Mouse (Mus musculus): ENCODE data around the gene As3mt. TPM values are rescaled to one million over a fixed set of nuclear protein-coding genes. Genes with fewer than 3 reads are reported as not detected.

As3mt gene
- polyA plus RNA-seq, 1 experiment: 4.1 TPM

DNA sequence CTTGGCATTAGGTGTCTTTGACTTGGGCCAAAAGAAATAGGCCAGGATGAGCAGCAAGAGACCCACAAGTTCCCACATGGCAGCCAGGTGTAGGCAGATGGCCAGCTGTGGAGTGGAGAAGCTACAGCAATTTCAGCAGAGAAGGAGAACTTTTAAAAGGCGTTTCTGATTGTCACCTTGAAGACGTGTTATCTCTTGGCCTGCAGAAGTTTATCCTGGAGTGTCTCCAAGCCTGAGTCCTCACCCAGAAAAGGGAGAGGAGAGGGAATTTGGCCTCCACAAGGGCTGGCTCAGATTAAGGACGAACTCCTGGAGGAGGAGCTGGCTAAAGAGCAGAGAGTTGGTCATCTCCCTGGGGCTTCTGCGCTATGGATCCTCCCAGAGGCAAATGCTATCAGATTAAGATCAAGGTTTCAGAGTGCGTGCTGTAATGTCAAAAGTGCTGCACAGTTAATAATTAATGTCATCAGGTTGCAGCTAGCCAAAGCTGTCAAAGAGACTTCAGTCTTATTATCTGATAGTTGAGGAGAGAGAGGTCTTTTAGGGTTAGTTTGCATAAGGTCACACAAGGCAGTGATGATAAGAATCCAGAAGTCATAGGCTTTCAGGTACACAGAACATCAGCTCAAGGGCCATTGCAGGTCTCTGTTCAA is 34.4 kb upstream of the As3mt start, which contains the start of gene Cyp17a1:
Cyp17a1 (minus strand) TSS at position 407 of the 653 bp plus-strand sequence.
- no peaks in the 10 kb centered on the region for H3K79me2 ChIP-seq (ENCODE audit: control insufficient read depth, insufficient read depth)
- H3ac ChIP-seq (ENCODE audit: control insufficient read depth, insufficient read length): no peak within 1 kb of the TSS
- TF ChIP-seq TCF12 (IDR thresholded peaks at IDR 0.05; ENCODE audit: insufficient read depth, poor library complexity, severe bottlenecking) (no peak), POLR2AphosphoS2 (IDR thresholded peaks at IDR 0.05; ENCODE audit: insufficient read length, low read depth) (no peak), TCF3 (IDR thresholded peaks at IDR 0.05; ENCODE audit: insufficient read length, low read depth) (no peak), POLR2A (IDR thresholded peaks at IDR 0.05; ENCODE audit: insufficient read length, low read depth) (no peak), SRF (IDR thresholded peaks at IDR 0.05; ENCODE audit: control insufficient read depth, insufficient read length, low read depth) (no peak), MAX (IDR thresholded peaks at IDR 0.05; ENCODE audit: low read depth) (no peak), CEBPB (IDR thresholded peaks at IDR 0.05; ENCODE audit: insufficient read depth, poor library complexity, severe bottlenecking) (no peak), REST (IDR thresholded peaks at IDR 0.05; ENCODE audit: insufficient read depth, insufficient read length) (no peak), USF1 (IDR thresholded peaks at IDR 0.05; ENCODE audit: low read depth) (no peak), E2F4 (IDR thresholded peaks at IDR 0.05; ENCODE audit: insufficient read depth) (no peak), MYOD1 (IDR thresholded peaks at IDR 0.05; ENCODE audit: control insufficient read depth in 1 of 3, insufficient read length in 2 of 3, low read depth in 2 of 3) (no peak), MYOG (IDR thresholded peaks at IDR 0.05; ENCODE audit: control insufficient read depth in 1 of 3, insufficient read depth in 1 of 3, insufficient read length in 2 of 3, low read depth in 2 of 3) (no peak)
- H3K27me3 ChIP-seq (ENCODE audit: control insufficient read depth, insufficient read depth, insufficient read length): peaks cover 58% of the 10 kb centered on the region
- H3K4me3 ChIP-seq: no peak within 1 kb of the TSS
- H3K4me2 ChIP-seq (ENCODE audit: low read depth): no peak within 1 kb of the TSS
- H3K36me3 ChIP-seq (ENCODE audit: control insufficient read depth, insufficient read depth): no peaks in the 10 kb centered on the region

DNA sequence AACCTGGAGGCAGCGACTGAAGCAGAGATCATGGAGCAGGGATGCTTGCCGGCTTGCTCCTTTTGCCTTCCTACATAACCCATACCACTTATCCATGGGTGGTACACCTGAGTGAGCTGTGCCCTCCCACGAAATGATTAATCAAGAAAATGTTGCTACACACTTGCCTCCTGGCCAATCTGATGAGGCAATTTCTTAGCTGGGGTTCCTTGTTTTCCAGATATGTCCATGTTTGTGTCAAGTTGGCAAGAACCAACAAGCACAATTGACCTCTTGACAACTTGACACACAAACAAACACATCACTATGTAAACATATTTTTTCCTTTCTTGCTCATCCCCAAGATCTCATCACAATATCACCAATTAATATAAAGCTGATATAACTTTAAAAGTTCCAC is 31.6 kb upstream of the As3mt start:
- Histone ChIP-seq H3K36me3 (ENCODE audit: control insufficient read depth, insufficient read depth) (no peaks in the 10 kb centered on the region), H3K4me3 (no peak overlapping the region), H3K4me2 (ENCODE audit: low read depth) (no peak overlapping the region), H3ac (ENCODE audit: control insufficient read depth, insufficient read length) (no peak overlapping the region), H3K79me2 (ENCODE audit: control insufficient read depth, insufficient read depth) (no peaks in the 10 kb centered on the region), H3K27me3 (ENCODE audit: control insufficient read depth, insufficient read depth, insufficient read length) (peaks cover 69% of the 10 kb centered on the region)
- TF ChIP-seq TCF3 (IDR thresholded peaks at IDR 0.05; ENCODE audit: insufficient read length, low read depth): no peak
- TF ChIP-seq E2F4 (IDR thresholded peaks at IDR 0.05; ENCODE audit: insufficient read depth): no peak
- TF ChIP-seq CEBPB (IDR thresholded peaks at IDR 0.05; ENCODE audit: insufficient read depth, poor library complexity, severe bottlenecking): no peak
- no peak for TF ChIP-seq MYOD1 (IDR thresholded peaks at IDR 0.05; ENCODE audit: control insufficient read depth in 1 of 3, insufficient read length in 2 of 3, low read depth in 2 of 3)
- no peak for TF ChIP-seq REST (IDR thresholded peaks at IDR 0.05; ENCODE audit: insufficient read depth, insufficient read length)
- TF ChIP-seq SRF (IDR thresholded peaks at IDR 0.05; ENCODE audit: control insufficient read depth, insufficient read length, low read depth): no peak
- no peak for TF ChIP-seq MAX (IDR thresholded peaks at IDR 0.05; ENCODE audit: low read depth)

DNA sequence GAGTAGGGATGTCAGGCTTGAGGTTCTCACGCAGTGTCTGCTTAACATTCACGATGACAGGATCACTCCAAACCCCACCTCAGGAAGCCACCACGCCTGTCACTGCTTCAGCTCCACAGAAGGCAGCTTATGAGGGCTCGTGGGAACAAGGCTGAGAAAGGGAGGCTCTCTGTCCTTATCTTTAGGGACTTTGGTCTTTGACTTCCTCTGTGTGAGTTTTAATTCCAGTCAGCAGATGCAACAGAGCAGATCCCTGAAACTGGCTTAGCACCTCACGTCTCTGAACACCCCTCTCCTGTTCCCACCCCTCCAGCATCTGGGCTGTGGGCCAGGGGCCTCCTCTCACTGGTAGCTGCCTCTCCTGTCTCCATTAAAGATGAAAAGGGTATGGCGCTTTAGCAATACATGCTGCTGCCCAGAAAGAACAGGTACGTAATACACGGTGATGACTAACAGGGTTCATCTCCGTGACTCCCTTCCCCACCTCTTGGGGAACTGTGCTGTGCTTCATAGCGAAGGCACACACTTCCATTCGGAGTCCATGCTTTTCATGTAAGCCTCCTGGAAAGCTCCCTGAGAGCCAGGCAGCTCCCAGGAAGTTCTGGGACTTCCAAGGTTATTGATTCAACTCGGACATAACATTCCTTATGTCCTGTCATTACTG is 27.4 kb upstream of the As3mt start:
- H3K27me3 ChIP-seq (ENCODE audit: control insufficient read depth, insufficient read depth, insufficient read length): peaks cover 47% of the 10 kb centered on the region
- H3K4me2 ChIP-seq (ENCODE audit: low read depth): no peak overlapping the region
- TF ChIP-seq TCF12 (IDR thresholded peaks at IDR 0.05; ENCODE audit: insufficient read depth, poor library complexity, severe bottlenecking) (no peak), CEBPB (IDR thresholded peaks at IDR 0.05; ENCODE audit: insufficient read depth, poor library complexity, severe bottlenecking) (no peak), REST (IDR thresholded peaks at IDR 0.05; ENCODE audit: insufficient read depth, insufficient read length) (no peak)
- H3K79me2 ChIP-seq (ENCODE audit: control insufficient read depth, insufficient read depth): no peaks in the 10 kb centered on the region
- no peak overlapping the region for H3K4me3 ChIP-seq
- no peak overlapping the region for H3ac ChIP-seq (ENCODE audit: control insufficient read depth, insufficient read length)
- no peaks in the 10 kb centered on the region for H3K36me3 ChIP-seq (ENCODE audit: control insufficient read depth, insufficient read depth)

DNA sequence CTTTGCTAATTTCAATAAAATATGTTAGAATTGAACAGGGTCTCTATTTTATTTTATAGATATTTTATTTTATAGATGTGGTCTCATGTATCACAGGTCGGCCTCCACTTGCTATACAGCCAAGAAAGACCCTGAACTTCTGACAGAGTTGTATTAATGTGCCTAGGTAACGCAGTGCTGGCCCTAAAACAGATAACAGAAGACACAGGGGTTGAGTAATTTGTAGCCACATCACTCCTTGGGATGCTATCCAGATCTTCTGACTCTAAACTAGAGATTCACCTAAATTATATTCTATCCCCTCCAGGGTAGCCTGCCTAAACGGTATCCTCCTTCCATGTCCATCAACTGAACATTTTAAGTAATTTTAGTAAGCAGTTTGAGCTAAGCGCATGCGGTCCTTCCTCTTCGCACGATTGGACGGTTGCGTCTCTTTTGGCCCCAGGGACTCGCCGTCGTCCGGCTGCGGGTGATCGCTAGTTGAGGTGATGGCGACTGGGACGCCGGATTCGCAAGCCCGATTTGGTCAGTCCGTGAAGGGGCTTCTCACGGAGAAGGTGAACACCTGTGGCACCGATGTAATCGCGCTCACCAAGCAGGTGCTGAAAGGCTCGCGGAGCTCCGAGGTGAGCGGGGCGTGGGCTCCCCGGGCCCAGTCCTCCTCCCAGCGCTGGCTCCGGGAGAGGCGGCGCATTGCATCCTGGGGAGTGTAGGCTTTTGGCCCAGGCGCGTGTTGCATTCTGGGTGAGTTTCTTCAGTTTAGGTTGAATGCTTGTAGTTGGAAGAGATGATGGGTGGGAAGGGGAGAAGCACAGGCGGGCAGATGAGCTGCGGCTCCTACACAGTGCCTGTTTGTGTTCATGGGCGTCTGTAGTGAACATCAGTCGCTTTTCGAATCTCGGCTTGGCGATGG is 17.5 kb upstream of the As3mt start, which contains the start of gene Borcs7:
Borcs7 (plus strand) TSS at position 447 of the 913 bp plus-strand sequence.
- no peaks in the 10 kb centered on the region for H3K36me3 ChIP-seq (ENCODE audit: control insufficient read depth, insufficient read depth)
- no peaks in the 10 kb centered on the region for H3K27me3 ChIP-seq (ENCODE audit: control insufficient read depth, insufficient read depth, insufficient read length)
- peak within 1 kb of the TSS; percentile 30 for H3ac ChIP-seq (ENCODE audit: control insufficient read depth, insufficient read length)
- TF ChIP-seq MAX (IDR thresholded peaks at IDR 0.05; ENCODE audit: low read depth): no peak
- TF ChIP-seq REST (IDR thresholded peaks at IDR 0.05; ENCODE audit: insufficient read depth, insufficient read length): no peak
- TF ChIP-seq POLR2A (IDR thresholded peaks at IDR 0.05; ENCODE audit: insufficient read length, low read depth): peak; percentile 68
- TF ChIP-seq POLR2AphosphoS2 (IDR thresholded peaks at IDR 0.05; ENCODE audit: insufficient read length, low read depth): peak; percentile 66
- TF ChIP-seq USF1 (IDR thresholded peaks at IDR 0.05; ENCODE audit: low read depth): no peak
- no peak for TF ChIP-seq E2F4 (IDR thresholded peaks at IDR 0.05; ENCODE audit: insufficient read depth)
- no peak for TF ChIP-seq SRF (IDR thresholded peaks at IDR 0.05; ENCODE audit: control insufficient read depth, insufficient read length, low read depth)
- TF ChIP-seq MYOD1 (IDR thresholded peaks at IDR 0.05; ENCODE audit: control insufficient read depth in 1 of 3, insufficient read length in 2 of 3, low read depth in 2 of 3): no peak
- H3K4me2 ChIP-seq (ENCODE audit: low read depth): peak within 1 kb of the TSS; percentile 98
- peak within 1 kb of the TSS; percentile 37 for H3K4me3 ChIP-seq
- no peaks in the 10 kb centered on the region for H3K79me2 ChIP-seq (ENCODE audit: control insufficient read depth, insufficient read depth)

Data from myocyte (in vitro differentiated cells).